Mouse (Mus musculus): Measurements from ENCODE around the gene Lmbr1l.

The Lmbr1l gene

DNA sequence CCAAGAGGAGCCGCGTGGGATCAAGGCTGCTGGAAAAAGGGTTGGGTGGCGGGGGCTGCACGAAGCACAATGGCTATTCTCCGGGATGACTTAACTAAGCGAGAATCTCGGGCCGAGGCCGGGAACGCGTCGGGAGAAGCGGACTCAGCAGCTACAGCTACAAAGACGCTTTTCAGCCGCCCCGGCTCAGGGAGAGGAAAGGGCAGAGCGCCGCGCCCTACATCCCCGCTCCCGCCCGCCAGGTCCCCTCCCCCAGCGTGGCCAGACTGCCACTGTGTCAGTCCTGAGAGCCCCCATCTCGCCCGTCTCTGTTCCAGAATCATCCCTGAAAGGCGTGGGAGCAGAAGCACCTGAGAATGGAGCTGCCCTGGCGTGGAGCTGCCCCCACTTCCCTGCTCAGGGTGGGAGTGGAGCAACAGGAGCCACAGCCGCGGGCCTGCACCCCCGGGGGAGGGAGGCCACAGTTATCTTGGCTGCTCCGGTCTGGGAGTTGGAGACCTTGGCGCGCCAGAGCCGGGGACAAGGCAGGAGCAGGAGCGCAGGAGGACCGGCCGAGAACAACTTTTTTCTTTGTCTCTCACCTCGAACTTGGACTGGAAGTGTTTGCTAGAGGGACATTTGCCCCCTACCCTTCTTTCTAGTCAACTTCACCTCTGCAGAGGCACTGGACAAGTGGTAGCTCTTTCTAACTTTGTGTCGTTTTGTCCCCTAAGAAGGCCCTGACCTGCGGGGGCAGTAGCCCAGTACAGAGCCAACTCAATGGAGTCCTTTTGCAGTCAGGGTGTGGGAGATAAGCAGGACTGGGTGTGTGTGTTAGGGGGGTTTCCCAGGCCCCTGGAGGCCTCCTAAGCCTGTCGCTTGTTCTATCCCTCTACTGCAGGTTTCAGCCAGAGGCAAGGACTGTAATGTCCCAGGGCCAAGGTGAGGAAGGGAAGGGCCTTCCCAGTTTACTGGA is 22.1 kb downstream of the Lmbr1l start:
- DNase-seq (ENCODE audit: low spot score in 2 of 2), result no peak

- DNase-seq (ENCODE audit: low spot score in 2 of 2), result no peak
These were observed 23.0 kb downstream of the Lmbr1l start for GRCm38 (mm10) chr15:98894746-98895634.

DNA sequence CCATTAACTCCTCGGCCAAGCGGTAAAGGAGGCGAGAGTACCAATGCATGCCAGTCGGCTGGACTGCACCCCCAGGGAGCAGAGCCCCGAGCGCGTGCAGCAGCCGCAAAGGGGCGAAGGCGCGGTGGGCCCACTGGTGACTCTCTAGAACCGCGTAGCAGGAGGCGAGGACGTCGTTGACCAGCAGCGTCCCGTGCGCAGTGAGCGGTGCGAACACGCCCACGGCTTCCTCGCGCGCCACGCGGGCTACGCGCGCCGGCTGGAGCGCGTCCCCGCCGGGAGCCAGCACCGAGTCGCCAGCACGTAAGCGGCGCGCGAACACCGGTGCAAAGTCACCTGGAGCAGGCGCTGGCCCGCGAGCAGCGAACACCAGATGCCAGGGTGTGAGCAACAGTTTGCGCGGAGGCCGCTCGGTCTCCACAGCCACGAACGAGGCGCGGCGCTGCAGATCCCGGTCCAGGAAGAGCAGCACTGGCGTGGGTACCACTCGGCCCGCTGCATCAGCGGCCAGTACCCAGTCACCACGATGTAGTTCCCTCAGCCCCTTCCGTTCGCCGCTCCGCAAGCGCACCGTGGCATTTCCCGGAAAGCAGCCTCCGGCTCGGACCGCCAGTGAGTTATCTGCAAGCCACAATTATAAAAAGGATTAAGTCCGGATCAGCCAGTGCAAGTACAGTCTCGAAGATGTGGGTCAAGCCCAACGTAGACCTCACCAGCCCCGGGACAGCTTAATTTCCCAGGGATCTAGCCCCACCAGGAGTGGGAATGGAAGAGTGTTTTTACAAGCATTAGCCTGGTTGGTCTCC is 23.9 kb downstream of the Lmbr1l start, which contains the start of gene Rhebl1:
TSS of gene Rhebl1 (minus strand) at position 601 of the 806 bp plus-strand sequence.
- peak in 1 of 2 experiments; percentile 52 for DNase-seq (ENCODE audit: low spot score in 2 of 2)

- no peak for DNase-seq (ENCODE audit: low spot score in 2 of 2)
These were observed 25.0 kb downstream of the Lmbr1l start for GRCm38 (mm10) chr15:98893036-98893435.

GRCm38 (mm10) chr15:98891907-98892606 is 26.0 kb downstream of the Lmbr1l start:
- DNase-seq (ENCODE audit: low spot score in 2 of 2), result no peak

- DNase-seq (ENCODE audit: low spot score in 2 of 2), result no peak
These were observed 26.8 kb downstream of the Lmbr1l start for GRCm38 (mm10) chr15:98891198-98891742.

DNA sequence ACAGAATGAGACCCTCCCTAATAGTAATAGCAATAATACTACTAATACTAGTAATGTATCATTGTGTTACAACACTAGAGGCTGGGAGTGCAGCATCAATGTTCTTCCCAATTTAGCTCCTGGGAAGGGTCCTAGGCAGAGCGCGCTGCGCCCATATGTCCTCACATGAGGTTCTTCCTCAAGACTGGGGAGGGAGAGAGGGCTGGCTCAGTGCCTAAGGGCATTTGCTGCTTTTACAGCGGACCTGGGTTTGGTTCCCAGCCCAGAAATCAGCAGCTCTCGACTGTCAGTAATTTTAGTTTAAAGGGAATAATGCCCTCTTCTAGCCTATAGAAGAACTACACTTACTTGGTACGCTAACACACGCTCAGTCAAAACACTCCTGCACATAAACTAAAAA is 30.5 kb downstream of the Lmbr1l start:
- DNase-seq (ENCODE audit: low spot score in 2 of 2), result no peak

DNA sequence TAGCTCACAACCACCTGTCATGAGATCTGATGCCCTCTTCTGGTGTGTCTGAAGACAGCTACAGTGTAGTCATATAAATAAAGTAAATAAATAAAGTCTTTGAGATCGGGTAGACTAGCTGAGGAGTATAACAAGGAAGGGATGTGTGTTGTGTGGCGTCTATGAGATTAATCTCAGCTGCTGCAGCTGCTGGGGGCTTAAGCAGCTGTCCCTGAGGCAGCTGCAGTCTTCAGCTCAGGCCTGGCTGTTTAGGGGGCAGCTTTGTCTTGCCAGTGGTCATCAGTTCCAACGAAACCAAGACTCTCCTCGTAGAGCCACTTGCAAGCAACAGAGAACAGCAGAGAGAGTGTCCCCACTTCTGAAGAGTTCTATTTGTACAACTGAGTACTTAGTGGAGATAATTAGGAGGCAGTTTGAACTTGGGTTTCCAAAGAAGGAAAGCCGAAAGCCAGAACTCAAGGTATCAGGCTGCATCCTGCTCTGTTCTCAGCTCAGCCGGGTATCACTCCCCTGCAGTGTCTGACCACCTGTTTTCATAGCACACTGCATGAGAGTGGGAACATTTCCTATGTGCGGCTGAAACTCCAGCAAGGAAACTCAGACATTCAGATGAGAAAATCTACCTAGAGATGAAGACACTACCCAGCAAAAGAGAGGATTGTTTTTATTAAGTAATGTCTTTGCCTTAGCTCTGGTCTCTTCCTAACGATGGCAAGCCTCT is 31.2 kb downstream of the Lmbr1l start:
- no peak for DNase-seq (ENCODE audit: low spot score in 2 of 2)

DNA sequence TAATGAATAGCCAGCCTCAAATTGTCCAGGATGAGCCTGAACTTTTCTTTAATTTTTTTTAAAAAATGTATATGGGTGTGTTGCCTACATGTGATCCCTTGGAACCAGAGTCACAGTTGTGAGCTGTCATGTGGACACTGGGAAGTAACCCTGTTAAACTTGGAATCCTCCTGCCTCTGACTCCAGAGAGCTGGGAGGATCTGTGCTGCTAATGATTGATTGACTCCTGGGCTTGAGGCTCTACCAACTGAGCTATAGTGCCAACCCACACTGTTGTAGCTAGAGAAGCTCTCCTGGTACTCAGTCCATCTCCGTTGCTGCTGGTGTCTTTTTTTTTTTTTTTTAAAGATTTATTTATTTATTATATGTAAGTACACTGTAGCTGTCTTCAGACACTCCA is 33.9 kb downstream of the Lmbr1l start:
- DNase-seq (ENCODE audit: low spot score in 2 of 2), result no peak

GRCm38 (mm10) chr15:98883661-98884060 is 34.4 kb downstream of the Lmbr1l start:
- no peak for DNase-seq (ENCODE audit: low spot score in 2 of 2)

DNA sequence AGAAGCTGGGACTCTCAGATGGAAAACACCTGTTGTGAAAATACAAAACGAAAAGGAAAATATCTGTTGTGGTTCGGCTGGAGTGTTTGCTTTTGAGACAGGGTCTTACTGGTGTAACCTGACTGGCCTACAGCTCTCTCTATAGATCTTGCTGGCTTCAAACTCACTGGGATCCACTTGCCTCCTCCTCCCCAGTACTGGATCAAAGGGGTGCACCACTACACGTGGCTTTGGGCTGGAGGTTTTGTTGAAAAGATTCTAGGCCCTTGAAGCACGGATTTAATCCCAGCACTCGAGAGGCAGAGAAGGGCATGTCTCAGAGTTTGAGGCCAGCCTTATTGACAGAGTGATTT is 36.4 kb downstream of the Lmbr1l start:
- DNase-seq (ENCODE audit: low spot score in 2 of 2), result no peak

GRCm38 (mm10) chr15:98880978-98881655 is 36.9 kb downstream of the Lmbr1l start:
- peak; percentile 81 to 86 for DNase-seq (ENCODE audit: low spot score in 2 of 2)

- DNase-seq (ENCODE audit: low spot score in 2 of 2), result no peak
These were observed 40.7 kb downstream of the Lmbr1l start for GRCm38 (mm10) chr15:98877331-98877730.

DNA sequence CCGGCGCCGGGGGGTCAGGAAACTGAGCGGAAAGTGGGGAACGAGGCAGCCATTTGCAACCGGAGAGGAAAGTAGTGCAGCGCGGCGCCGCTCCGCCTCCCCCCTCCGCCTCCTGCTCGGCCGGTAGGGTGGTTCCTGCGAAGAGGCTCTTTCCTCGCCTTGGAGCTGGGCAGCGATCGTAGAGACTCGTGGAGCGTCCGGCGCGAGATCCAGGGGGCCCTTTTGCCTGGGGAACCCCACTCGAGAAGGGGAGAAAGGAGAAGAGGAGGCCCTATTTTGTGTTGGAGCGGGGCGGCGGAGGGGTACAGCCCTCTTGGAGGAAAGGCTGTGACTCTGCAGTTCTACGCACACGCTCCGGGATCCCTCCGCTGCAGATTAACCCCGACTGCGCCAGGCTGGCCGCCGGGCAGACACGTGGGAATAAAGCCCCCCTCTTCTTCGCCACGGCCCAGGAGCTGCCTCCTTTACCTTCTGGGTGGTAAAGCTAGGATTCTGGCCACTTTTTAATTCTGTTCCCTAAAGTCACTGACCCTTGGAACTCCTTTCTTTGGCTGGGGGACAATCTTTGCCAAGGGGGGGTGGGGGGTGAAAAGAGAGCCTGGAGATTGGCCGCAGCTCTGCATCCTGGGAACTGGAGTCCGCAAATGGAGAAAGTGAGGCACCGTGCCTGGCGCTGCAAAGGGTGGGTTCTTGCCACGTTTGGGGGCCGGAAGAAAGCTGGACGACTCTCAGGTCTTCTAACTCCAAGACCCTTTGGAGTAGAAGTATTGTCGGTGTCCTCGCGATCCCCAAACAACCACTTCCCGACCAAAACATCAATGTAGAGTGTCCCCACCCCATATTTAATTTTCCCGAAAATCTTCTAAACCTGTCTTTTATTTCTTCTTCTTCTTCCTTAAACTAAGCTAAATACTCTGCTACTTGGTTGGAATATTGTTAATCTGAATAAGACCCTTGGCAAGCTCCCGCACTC is 45.8 kb downstream of the Lmbr1l start:
- peak; percentile 85 to 96 for DNase-seq (ENCODE audit: low spot score in 2 of 2)

DNA sequence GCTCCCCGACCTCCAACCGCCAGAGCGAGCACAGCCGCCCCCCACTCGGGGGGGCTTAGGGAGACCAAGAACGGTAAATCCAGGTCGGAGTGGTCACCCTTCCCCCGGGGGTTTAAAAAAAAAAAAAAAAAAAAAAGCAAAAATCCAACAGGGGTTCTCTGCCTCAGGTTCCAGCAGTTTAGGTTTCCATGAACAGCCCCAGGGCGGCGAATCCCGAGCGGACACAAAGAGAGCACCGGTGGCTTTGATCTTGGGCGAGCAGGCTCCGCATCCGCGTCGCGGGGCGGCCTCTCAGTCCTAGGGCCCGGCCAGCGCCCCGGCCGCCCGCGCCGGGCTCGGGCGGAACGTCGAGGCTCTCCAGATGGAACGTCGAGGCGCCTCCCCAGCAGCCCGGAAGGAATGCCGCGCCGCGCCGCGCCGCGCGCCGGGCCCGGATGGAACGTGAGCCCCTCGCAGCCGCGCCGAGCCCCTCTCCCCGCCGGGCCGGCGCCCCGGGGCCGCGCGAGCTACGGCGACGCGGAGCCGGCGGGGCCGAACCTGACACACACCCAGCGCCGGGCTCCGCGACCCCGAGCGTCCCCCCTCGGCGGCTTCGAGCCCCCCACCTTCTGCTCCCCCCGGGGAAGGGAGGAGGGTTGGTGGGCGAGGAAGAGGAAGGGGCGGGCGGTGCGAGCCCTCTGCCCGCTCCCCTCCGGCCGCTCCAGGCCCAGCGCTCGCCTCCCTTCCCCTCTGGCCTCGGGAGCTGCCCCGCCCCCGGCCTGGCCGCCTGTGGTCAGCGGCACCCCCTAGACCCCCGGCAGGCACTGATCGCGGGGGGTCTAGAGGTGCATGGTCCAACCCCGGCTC is 46.7 kb downstream of the Lmbr1l start, which contains the start of gene Kmt2d:
TSS of gene Kmt2d (minus strand) at position 135 of the 846 bp plus-strand sequence.
- no peak for DNase-seq (ENCODE audit: low spot score in 2 of 2)

- peak in 1 of 2 experiments; percentile 37 for DNase-seq (ENCODE audit: low spot score in 2 of 2)
These were observed 47.6 kb downstream of the Lmbr1l start for GRCm38 (mm10) chr15:98870179-98871069.
